Mouse (Mus musculus) stomach, postnatal 0 days (tissue): ENCODE results near the gene Ralgapa2.

ENCODE experiments used
- CTCF ChIP-seq: IDR thresholded peaks from 2 replicates; pipeline ENCODE4 v1.5.1; 2016; ENCODE audit warnings: antibody characterized with exemption, low read depth, mild to moderate bottlenecking, moderate library complexity
- EP300 ChIP-seq: optimal IDR thresholded peaks from 2 replicates; pipeline ENCODE3; 2016; ENCODE audit warnings: antibody characterized with exemption

GRCm38 (mm10) chr2:146470947-146471346 lies 41.2 kb downstream of the Ralgapa2 start:
- no peak for TF ChIP-seq CTCF
- TF ChIP-seq EP300, result no peak
